Mouse (Mus musculus) fibroblast of lung, adult 2 months (primary cell): ENCODE data around the gene Rabl6.

Source experiments
- DNase-seq: peaks from one replicate; pipeline ENCODE4 v3.0.0-alpha.2; 2011; ENCODE audit warnings: low read depth

Gene Rabl6

GRCm38 (mm10) chr2:25591863-25592262 lies 16.5 kb downstream of the Rabl6 start:
- no peak for DNase-seq

GRCm38 (mm10) chr2:25588227-25588907 lies 20.0 kb downstream of the Rabl6 start:
- no peak for DNase-seq

GRCm38 (mm10) chr2:25587290-25587689 lies 21.0 kb downstream of the Rabl6 start:
- no peak for DNase-seq

- no peak for DNase-seq
These were observed 22.7 kb downstream of the Rabl6 start for GRCm38 (mm10) chr2:25585601-25586000.

GRCm38 (mm10) chr2:25584856-25585255 lies 23.5 kb downstream of the Rabl6 start:
- no peak for DNase-seq

GRCm38 (mm10) chr2:25584152-25584551 lies 24.2 kb downstream of the Rabl6 start:
- no peak for DNase-seq

- no peak for DNase-seq
These were observed 24.8 kb downstream of the Rabl6 start for GRCm38 (mm10) chr2:25583571-25583970.

GRCm38 (mm10) chr2:25583120-25583481 lies 25.2 kb downstream of the Rabl6 start:
- no peak for DNase-seq

- no peak for DNase-seq
These were observed 25.7 kb downstream of the Rabl6 start for GRCm38 (mm10) chr2:25582466-25583119.

GRCm38 (mm10) chr2:25581901-25582301 lies 26.4 kb downstream of the Rabl6 start:
- no peak for DNase-seq

- no peak for DNase-seq
These were observed 26.9 kb downstream of the Rabl6 start, which contains the start of gene Ajm1 for GRCm38 (mm10) chr2:25581294-25581864. TSS of gene Ajm1 (minus strand) at chr2:25581757.

GRCm38 (mm10) chr2:25580621-25581101 lies 27.7 kb downstream of the Rabl6 start:
- no peak for DNase-seq

- no peak for DNase-seq
These were observed 28.4 kb downstream of the Rabl6 start for GRCm38 (mm10) chr2:25579737-25580460.

GRCm38 (mm10) chr2:25578796-25579736 lies 29.3 kb downstream of the Rabl6 start:
- no peak for DNase-seq

GRCm38 (mm10) chr2:25577951-25578795 lies 30.1 kb downstream of the Rabl6 start:
- DNase-seq = no peak

- DNase-seq = no peak
These were observed 31.1 kb downstream of the Rabl6 start for GRCm38 (mm10) chr2:25576965-25577891.

- DNase-seq = no peak
These were observed 32.1 kb downstream of the Rabl6 start for GRCm38 (mm10) chr2:25576028-25576850.

- no peak for DNase-seq
These were observed 32.8 kb downstream of the Rabl6 start for GRCm38 (mm10) chr2:25575432-25576027.
